Comparison of ENCODE assay signal across 13 mouse cellular contexts in genomic region chr2:168479930-168480329, GRCm38 (mm10).
DNase-seq lines count a peak whose midpoint lies in the region; ATAC-seq lines count a peak whose summit lies in the region.
"Had no signal": no experiment of that assay in that cellular context is flagged by ENCODE, and none has a peak within 500 bp of the region (broad histone marks: within the 10 kb centered on the region; RNA-seq: fewer than 3 reads in every experiment).

No protein-coding gene starts in this region.

- 80% methylated on average over 15 of the region's 15 CpGs for WGBS in midbrain, embryonic 14.5 days
- WGBS in midbrain, embryonic 13.5 days = 82% methylated on average over 15 of the region's 15 CpGs

- H3K27me3 ChIP-seq in midbrain, embryonic 14.5 days (ENCODE audit: control insufficient read depth, insufficient read depth, low read length) = no peaks in the 10 kb centered on the region
- H3K27me3 ChIP-seq in midbrain, embryonic 13.5 days = no peaks in the 10 kb centered on the region
- H3K27me3 ChIP-seq: CH12.LX; embryonic facial prominence, embryonic 13.5 days had no signal

- no peaks in the 10 kb centered on the region for H3K4me1 ChIP-seq in midbrain, embryonic 14.5 days (ENCODE audit: control insufficient read depth, insufficient read depth, low read length)
- no peaks in the 10 kb centered on the region for H3K4me1 ChIP-seq in midbrain, embryonic 13.5 days (replicated peaks)

- H3K4me2 ChIP-seq in midbrain, embryonic 14.5 days (ENCODE audit: low read length) = no peak overlapping the region
- no peak overlapping the region for H3K4me2 ChIP-seq in midbrain, embryonic 13.5 days (replicated peaks)
- H3K4me2 ChIP-seq: embryonic facial prominence, embryonic 13.5 days; heart, embryonic 13.5 days had no signal

- H3K4me3 ChIP-seq in midbrain, embryonic 14.5 days (replicated peaks; ENCODE audit: low read depth, low read length) = no peak overlapping the region
- H3K4me3 ChIP-seq in midbrain, embryonic 13.5 days (replicated peaks) = no peak overlapping the region
- H3K4me3 ChIP-seq: embryonic facial prominence, embryonic 13.5 days; heart, embryonic 13.5 days had no signal

- H3K9me3 ChIP-seq in midbrain, embryonic 14.5 days (ENCODE audit: control insufficient read depth, low read length) = no peaks in the 10 kb centered on the region
- H3K9me3 ChIP-seq in midbrain, embryonic 13.5 days = no peaks in the 10 kb centered on the region
- H3K9me3 ChIP-seq: embryonic facial prominence, embryonic 13.5 days; heart, embryonic 13.5 days had no signal

- ATAC-seq in midbrain, embryonic 14.5 days (ENCODE audit: low FRiP score, low TSS enrichment) = no peak
- ATAC-seq in midbrain, embryonic 13.5 days = no peak

- no peak overlapping the region for H3K27ac ChIP-seq in midbrain, embryonic 14.5 days (replicated peaks; ENCODE audit: low read depth, low read length)
- no peak overlapping the region for H3K27ac ChIP-seq in midbrain, embryonic 13.5 days
- H3K27ac ChIP-seq: embryonic facial prominence, embryonic 13.5 days; heart, embryonic 13.5 days had no signal

- H3K9ac ChIP-seq in midbrain, embryonic 14.5 days (replicated peaks; ENCODE audit: low read length) = no peak overlapping the region
- no peak overlapping the region for H3K9ac ChIP-seq in midbrain, embryonic 13.5 days (replicated peaks)
- H3K9ac ChIP-seq: embryonic facial prominence, embryonic 13.5 days had no signal

- H3K36me3 ChIP-seq in midbrain, embryonic 14.5 days (ENCODE audit: control insufficient read depth, insufficient read depth, low read length) = no peaks in the 10 kb centered on the region
- no peaks in the 10 kb centered on the region for H3K36me3 ChIP-seq in midbrain, embryonic 13.5 days
- H3K36me3 ChIP-seq: embryonic facial prominence, embryonic 13.5 days had no signal

- DNase-seq in midbrain, embryonic 14.5 days = peak; percentile 42
- DNase-seq in cerebellum, postnatal 25 days = peak; percentile 87 to 93
- DNase-seq in layer of hippocampus, postnatal 14 days (ENCODE audit: low spot score in 2 of 2) = peak; percentile 82 to 85
- DNase-seq in telencephalon, adult 2 months (ENCODE audit: low read depth, low spot score) = peak; percentile 62
- DNase-seq in gastrocnemius, adult 8-10 months (ENCODE audit: low spot score in 2 of 2) = no peak
- DNase-seq in spleen, adult 12 weeks (ENCODE audit: low spot score) = no peak
- DNase-seq in lung, postnatal 25 days (ENCODE audit: low spot score) = no peak
- DNase-seq: adrenal gland, adult 2 months; kidney, adult 8-10 months had no signal

Comparison
In these comparisons a context has a peak if more than half of its experiments do, and no peak if none do; other contexts are left out.
1. DNase-seq: peak in midbrain, embryonic 14.5 days (single experiment), cerebellum, postnatal 25 days (2 of 2), layer of hippocampus, postnatal 14 days (2 of 2) and telencephalon, adult 2 months (single experiment); none in gastrocnemius, adult 8-10 months (0 of 2), spleen, adult 12 weeks (single experiment) and lung, postnatal 25 days (single experiment).